24 mouse cellular contexts compared by ENCODE assay signal in genomic region chr1:35913551-35913950, GRCm38 (mm10).
DNase-seq lines count a peak whose midpoint lies in the region; ATAC-seq and TF ChIP-seq lines count a peak whose summit lies in the region.
"Had no signal": no experiment of that assay in that cellular context is flagged by ENCODE, and none has a peak within 500 bp of the region (broad histone marks: within the 10 kb centered on the region; RNA-seq: fewer than 3 reads in every experiment).

No protein-coding gene starts in this region.

- TF ChIP-seq POLR2A in myocyte (IDR thresholded peaks at IDR 0.05; ENCODE audit: insufficient read length, low read depth) = no peak
- TF ChIP-seq POLR2A in lung, adult 2 months (IDR thresholded peaks at IDR 0.05; ENCODE audit: borderline replicate concordance, extremely low read depth, low read depth, low read length) = no peak

- no peaks in the 10 kb centered on the region for H3K4me1 ChIP-seq in heart, postnatal 0 days (ENCODE audit: control insufficient read depth, insufficient read depth)
- no peaks in the 10 kb centered on the region for H3K4me1 ChIP-seq in lung, adult 2 months (ENCODE audit: control insufficient read depth, insufficient read depth, low read length)
- H3K4me1 ChIP-seq in midbrain, embryonic 14.5 days (ENCODE audit: control insufficient read depth, insufficient read depth, low read length) = no peaks in the 10 kb centered on the region
- H3K4me1 ChIP-seq: forebrain, embryonic 12.5 days; forebrain, embryonic 15.5 days; heart, embryonic 15.5 days; hindbrain, embryonic 12.5 days; hindbrain, embryonic 15.5 days had no signal

- H3K27ac ChIP-seq in heart, postnatal 0 days (ENCODE audit: low read depth) = peak overlapping the region; percentile 52
- H3K27ac ChIP-seq in midbrain, embryonic 14.5 days (replicated peaks; ENCODE audit: low read depth, low read length) = no peak overlapping the region
- H3K27ac ChIP-seq: forebrain, embryonic 12.5 days; forebrain, embryonic 15.5 days; heart, embryonic 15.5 days; hindbrain, embryonic 12.5 days; hindbrain, embryonic 15.5 days had no signal

- H3K27me3 ChIP-seq in heart, postnatal 0 days (ENCODE audit: control insufficient read depth, insufficient read depth, low read length) = no peaks in the 10 kb centered on the region
- H3K27me3 ChIP-seq in C2C12 (ENCODE audit: control insufficient read depth, insufficient read depth, insufficient read length) = no peaks in the 10 kb centered on the region
- no peaks in the 10 kb centered on the region for H3K27me3 ChIP-seq in myocyte (ENCODE audit: control insufficient read depth, insufficient read depth, insufficient read length)
- no peaks in the 10 kb centered on the region for H3K27me3 ChIP-seq in midbrain, embryonic 14.5 days (ENCODE audit: control insufficient read depth, insufficient read depth, low read length)
- H3K27me3 ChIP-seq: forebrain, embryonic 12.5 days; forebrain, embryonic 15.5 days; heart, embryonic 15.5 days; hindbrain, embryonic 12.5 days; hindbrain, embryonic 15.5 days had no signal

- no peak for ATAC-seq in heart, postnatal 0 days (ENCODE audit: insufficient read depth, low read depth)
- ATAC-seq in midbrain, embryonic 14.5 days (ENCODE audit: low FRiP score, low TSS enrichment) = no peak
- ATAC-seq: CD4-positive, CD25-positive, alpha-beta regulatory T cell, adult 4 months; forebrain, embryonic 15.5 days; intestine, postnatal 0 days had no signal

- 0 out of 2 replicates have a peak, but pooled peaks cover 4% of the 10 kb centered on the region for H3K9me3 ChIP-seq in heart, postnatal 0 days (replicated peaks; ENCODE audit: control insufficient read depth, low read length)
- H3K9me3 ChIP-seq in midbrain, embryonic 14.5 days (ENCODE audit: control insufficient read depth, low read length) = no peaks in the 10 kb centered on the region
- H3K9me3 ChIP-seq: forebrain, embryonic 12.5 days; forebrain, embryonic 15.5 days; heart, embryonic 15.5 days; hindbrain, embryonic 15.5 days had no signal

- no peak overlapping the region for H3K4me2 ChIP-seq in heart, postnatal 0 days (ENCODE audit: low read depth, low read length)
- peak overlapping the region; percentile 64 for H3K4me2 ChIP-seq in myocyte (ENCODE audit: low read depth)
- no peak overlapping the region for H3K4me2 ChIP-seq in midbrain, embryonic 14.5 days (ENCODE audit: low read length)
- H3K4me2 ChIP-seq: forebrain, embryonic 12.5 days; forebrain, embryonic 15.5 days; heart, embryonic 11.5 days; heart, embryonic 15.5 days; hindbrain, embryonic 12.5 days; hindbrain, embryonic 15.5 days had no signal

- intact Hi-C loops in heart, postnatal 25 days (cut with DNase I) = no loop called here

- 83% methylated on average over 4 of the region's 4 CpGs for WGBS in heart, postnatal 0 days
- 93% methylated on average over 4 of the region's 4 CpGs for WGBS in lung, adult 2 months
- WGBS in midbrain, embryonic 14.5 days = 85% methylated on average over 4 of the region's 4 CpGs

- no peak overlapping the region for H3K4me3 ChIP-seq in heart, postnatal 0 days (ENCODE audit: low read depth, low read length)
- no peak overlapping the region for H3K4me3 ChIP-seq in C2C12 (ENCODE audit: insufficient read depth, poor library complexity, severe bottlenecking)
- H3K4me3 ChIP-seq in myocyte = no peak overlapping the region
- H3K4me3 ChIP-seq in lung, adult 2 months (replicated peaks; ENCODE audit: extremely low read depth, low read depth, low read length) = no peak overlapping the region
- H3K4me3 ChIP-seq in midbrain, embryonic 14.5 days (replicated peaks; ENCODE audit: low read depth, low read length) = no peak overlapping the region
- H3K4me3 ChIP-seq: forebrain, embryonic 12.5 days; forebrain, embryonic 15.5 days; heart, embryonic 15.5 days; hindbrain, embryonic 12.5 days; hindbrain, embryonic 15.5 days had no signal

- H3K36me3 ChIP-seq in heart, postnatal 0 days (replicated peaks; ENCODE audit: control insufficient read depth, insufficient read depth, low read length) = no peaks in the 10 kb centered on the region
- H3K36me3 ChIP-seq in C2C12 (ENCODE audit: control insufficient read depth, insufficient read depth) (no peaks in the 10 kb centered on the region), myocyte (ENCODE audit: control insufficient read depth, insufficient read depth) (no peaks in the 10 kb centered on the region)
- H3K36me3 ChIP-seq in midbrain, embryonic 14.5 days (ENCODE audit: control insufficient read depth, insufficient read depth, low read length) = no peaks in the 10 kb centered on the region
- H3K36me3 ChIP-seq: forebrain, embryonic 12.5 days; forebrain, embryonic 15.5 days; heart, embryonic 15.5 days; hindbrain, embryonic 12.5 days; hindbrain, embryonic 15.5 days had no signal

- no peak for TF ChIP-seq EP300 in heart, postnatal 0 days (IDR thresholded peaks at IDR 0.05; ENCODE audit: low read depth)

- no peaks in the 10 kb centered on the region for H3K79me3 ChIP-seq in C2C12 (ENCODE audit: low read depth)

- H3ac ChIP-seq in C2C12 (ENCODE audit: control insufficient read depth, insufficient read length, low read depth) = no peak overlapping the region
- no peak overlapping the region for H3ac ChIP-seq in myocyte (ENCODE audit: control insufficient read depth, insufficient read length)

- no peak overlapping the region for H3K9ac ChIP-seq in heart, postnatal 0 days (replicated peaks; ENCODE audit: low read depth, low read length)
- H3K9ac ChIP-seq in midbrain, embryonic 14.5 days (replicated peaks; ENCODE audit: low read length) = no peak overlapping the region
- H3K9ac ChIP-seq: forebrain, embryonic 12.5 days; forebrain, embryonic 15.5 days; heart, embryonic 15.5 days; hindbrain, embryonic 12.5 days; hindbrain, embryonic 15.5 days had no signal

- DNase-seq in heart, postnatal 0 days (ENCODE audit: low spot score) = no peak
- no peak for DNase-seq in heart, postnatal 25 days (ENCODE audit: low spot score)
- DNase-seq in brain, adult 2 months (ENCODE audit: low read depth, low spot score) = peak; percentile 20
- DNase-seq in kidney, postnatal 4 days = no peak
- no peak for DNase-seq in lung, adult 2 months
- DNase-seq in midbrain, embryonic 14.5 days = no peak
- DNase-seq: adrenal gland, postnatal 14 days; B cell, adult 2 months; cerebellum, adult 18-20 months; cerebellum, adult 9-10 months; cerebellum, postnatal 14 days; gastrocnemius, postnatal 14 days; heart, postnatal 14 days; kidney, adult 2 months had no signal

- TF ChIP-seq CTCF in heart, postnatal 0 days (IDR thresholded peaks at IDR 0.05; ENCODE audit: low read depth) = no peak
- TF ChIP-seq CTCF in C2C12 (IDR thresholded peaks at IDR 0.05; ENCODE audit: control insufficient read depth, insufficient read depth, insufficient read length) = no peak
- TF ChIP-seq CTCF in lung, adult 2 months (IDR thresholded peaks at IDR 0.05; ENCODE audit: insufficient read depth, low read length) = no peak

- H3K79me2 ChIP-seq in C2C12 (ENCODE audit: control insufficient read depth, insufficient read depth) (no peaks in the 10 kb centered on the region), myocyte (ENCODE audit: control insufficient read depth, insufficient read depth) (no peaks in the 10 kb centered on the region)

TF ChIP-seq in C2C12, 6 proteins besides CTCF, POLR2A, EP300 and RAD21:
- no peak for TF ChIP-seq MAX (IDR thresholded peaks at IDR 0.05)
- peak; percentile 68 for TF ChIP-seq MYOD1 (IDR thresholded peaks at IDR 0.05; ENCODE audit: control insufficient read depth, insufficient read length, low read depth)
- no peak for TF ChIP-seq MYOG (IDR thresholded peaks at IDR 0.05; ENCODE audit: control insufficient read depth, extremely low read depth, insufficient read length)
- peak; percentile 8 for TF ChIP-seq FOSL1 (IDR thresholded peaks at IDR 0.05; ENCODE audit: insufficient read depth, low read length, poor library complexity, severe bottlenecking)
- TF ChIP-seq USF1 (IDR thresholded peaks at IDR 0.05; ENCODE audit: low read depth) = no peak
- no peak for TF ChIP-seq CEBPB (IDR thresholded peaks at IDR 0.05; ENCODE audit: low read depth)

TF ChIP-seq in myocyte, 11 proteins besides CTCF, POLR2A, EP300 and RAD21:
- TF ChIP-seq E2F4 (IDR thresholded peaks at IDR 0.05; ENCODE audit: insufficient read depth) (no peak), USF1 (IDR thresholded peaks at IDR 0.05; ENCODE audit: low read depth) (no peak), REST (IDR thresholded peaks at IDR 0.05; ENCODE audit: insufficient read depth, insufficient read length) (no peak), MYOD1 (IDR thresholded peaks at IDR 0.05; ENCODE audit: control insufficient read depth in 1 of 3, insufficient read length in 2 of 3, low read depth in 2 of 3) (peak in 1 of 3 experiments; percentile 36), MYOG (IDR thresholded peaks at IDR 0.05; ENCODE audit: control insufficient read depth in 1 of 3, insufficient read depth in 1 of 3, insufficient read length in 2 of 3, low read depth in 2 of 3) (no peak), SRF (IDR thresholded peaks at IDR 0.05; ENCODE audit: control insufficient read depth, insufficient read length, low read depth) (no peak), TCF12 (IDR thresholded peaks at IDR 0.05; ENCODE audit: insufficient read depth, poor library complexity, severe bottlenecking) (no peak), POLR2AphosphoS2 (IDR thresholded peaks at IDR 0.05; ENCODE audit: insufficient read length, low read depth) (no peak)
